Mouse (Mus musculus) layer of hippocampus, adult 6 months (tissue): ENCODE results near the gene Rs1. TPM values are rescaled to one million over a fixed set of nuclear protein-coding genes. Genes with fewer than 3 reads are reported as not detected.

Experiments used
- long read RNA-seq, 2 experiments: library from polyadenylated mRNA; unstranded; transcript quantifications; one replicate each; pipeline ENCODE4 v2.0.0; 2019 to 2020
- polyA plus RNA-seq: library from polyadenylated mRNA; unstranded; fragments of <200 nt; fragmentation: Nextera tagmentation; gene quantifications from 2 replicates; pipeline ENCODE4 v1.2.3, GENCODE M21; 2021

The Rs1 gene
- polyA plus RNA-seq = 0.33 TPM in 1 of 2 replicates, not detected in the other
- long read RNA-seq, experiment 1 = 0 reads
- long read RNA-seq, experiment 2, partial matches to known transcripts = 0 of 1 reads
- long read RNA-seq, experiment 2, other reads (novel, unspliced or antisense) = 1 of 1 reads

DNA sequence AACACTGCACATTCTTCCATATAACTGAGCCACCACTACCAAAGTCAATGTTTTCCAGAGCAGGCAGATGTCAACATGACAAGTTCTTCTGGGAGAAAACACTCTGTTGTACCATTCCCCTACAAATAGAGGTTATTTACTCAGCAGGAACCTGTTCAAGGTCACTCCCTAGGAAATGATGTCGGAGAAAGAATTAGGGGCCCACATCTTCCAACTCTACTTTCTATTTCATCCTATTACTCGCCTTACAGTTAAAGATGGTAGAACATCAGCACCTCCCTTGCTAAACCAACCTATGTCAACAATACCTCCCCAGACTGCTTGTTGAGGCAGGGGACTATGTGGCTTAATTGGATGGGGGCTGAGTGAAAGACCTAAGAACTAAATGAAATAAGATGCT lies at the start of gene Rs1:
Gene Rs1, plus strand, starts transcription at position 301 of the 400 bp plus-strand sequence.

GRCm38 (mm10) chrX:160735650-160736049 lies 32.2 kb upstream of the Rs1 start, which contains the start of gene Ppef1:
Ppef1 (minus strand) TSS chrX:160735765.

Other genes starting within 250 kb of the Rs1 start
- 0.55 and 0.56 TPM in 2 replicates for gene Ppef1, start 32.2 kb upstream of the Rs1 start, polyA plus RNA-seq
- 0.11 and 0.20 TPM in 2 replicates for gene Gja6, start 139.0 kb downstream of the Rs1 start, polyA plus RNA-seq
- 12.5 and 13.3 TPM in 2 replicates for gene Cdkl5, start 226.7 kb downstream of the Rs1 start, polyA plus RNA-seq